Mouse (Mus musculus): ENCODE results near the gene Alg14.

- TF ChIP-seq GATA1 (IDR thresholded peaks at IDR 0.05; ENCODE audit: low read length) (no peak), TAL1 (IDR thresholded peaks at IDR 0.05; ENCODE audit: low read length) (no peak)
Measured at GRCm38 (mm10) chr3:121375541-121376129, 84.1 kb downstream of the Alg14 start.

All from erythroblast, embryonic 14.5 days (primary cell).